Mouse (Mus musculus) bone marrow macrophage, adult 2 months (primary cell): ENCODE results near the gene Tma7.

Source experiments
- CTCF ChIP-seq: IDR thresholded peaks from 2 replicates; pipeline ENCODE4 v1.5.1; 2012; ENCODE audit warnings: low read depth, mild to moderate bottlenecking, low read length, moderate library complexity
- POLR2A ChIP-seq: IDR thresholded peaks from 2 replicates; pipeline ENCODE4 v1.6.1; 2012; ENCODE audit warnings: mild to moderate bottlenecking, low read depth, low read length, borderline replicate concordance

- TF ChIP-seq POLR2A (no peak), CTCF (no peak)
Observed at GRCm38 (mm10) chr9:109107341-109107740, 25.0 kb upstream of the Tma7 start.
